Mouse (Mus musculus) erythroblast, embryonic 14.5 days (primary cell): Measurements from ENCODE around the gene E2f1. TPM values are rescaled to one million over a fixed set of nuclear protein-coding genes. Genes with fewer than 3 reads are reported as not detected.

Experiments
- H3K27me3 ChIP-seq: 2 replicates; pipeline ENCODE4 v1.6.1; 2012; ENCODE audit warnings: inconsistent platforms; ENCODE audit not compliant: control insufficient read depth
- H3K36me3 ChIP-seq: 2 replicates; pipeline ENCODE4 v1.6.1; 2012; ENCODE audit warnings: mild to moderate bottlenecking, inconsistent platforms; ENCODE audit not compliant: control insufficient read depth
- H3K4me1 ChIP-seq: 2 replicates; pipeline ENCODE4 v1.6.1; 2012; ENCODE audit warnings: inconsistent platforms; ENCODE audit not compliant: control insufficient read depth
- H3K4me3 ChIP-seq: replicated peaks from 2 replicates; pipeline ENCODE3; 2012; ENCODE audit warnings: moderate library complexity, mild to moderate bottlenecking, inconsistent platforms
- H3K9me3 ChIP-seq: 2 replicates; pipeline ENCODE4 v1.6.1; 2012; ENCODE audit warnings: low read length, inconsistent platforms, mixed read lengths; ENCODE audit not compliant: control insufficient read depth
- GATA1 ChIP-seq: IDR thresholded peaks from 2 replicates; pipeline ENCODE4 v1.6.1; 2012; ENCODE audit warnings: low read length, inconsistent platforms, mixed read lengths
- TAL1 ChIP-seq: IDR thresholded peaks from 3 replicates; pipeline ENCODE4 v1.6.1; 2012; ENCODE audit warnings: low read length, inconsistent platforms, mixed read lengths
- polyA plus RNA-seq: library from polyadenylated mRNA; stranded (reverse); fragments of >175 nt; gene quantifications from 2 replicates; pipeline ENCODE4 v1.2.3, GENCODE M21; 2012

E2f1 gene
- polyA plus RNA-seq, 1 experiment: 22.6 TPM

DNA sequence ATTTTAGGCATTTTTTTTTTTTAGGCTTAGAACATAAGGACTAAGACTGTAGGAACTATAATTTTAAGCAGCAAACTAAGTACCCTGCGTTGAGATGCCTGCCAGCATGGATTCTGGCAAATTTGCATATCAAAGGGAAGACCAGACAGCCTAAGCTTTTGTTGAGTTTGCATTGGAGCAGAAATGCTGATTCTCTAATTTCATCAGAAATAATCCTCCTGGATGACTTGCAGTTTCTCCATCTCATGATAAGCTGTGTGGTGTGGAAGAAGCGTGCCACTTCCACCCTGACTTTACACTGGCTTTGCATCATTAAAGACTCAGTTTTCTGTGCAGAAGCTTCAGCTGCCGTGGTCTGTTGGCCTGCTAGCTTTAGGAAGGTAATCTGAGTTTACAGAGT lies 36.8 kb downstream of the E2f1 start:
- H3K27me3 ChIP-seq: no peaks in the 10 kb centered on the region
- TF ChIP-seq TAL1: no peak
- no peak for TF ChIP-seq GATA1
- H3K4me1 ChIP-seq: peaks cover 8% of the 10 kb centered on the region; the same call in 1 of the 2 replicates
- no peak overlapping the region for H3K4me3 ChIP-seq
- peaks cover 57% of the 10 kb centered on the region for H3K36me3 ChIP-seq
- H3K9me3 ChIP-seq: no peaks in the 10 kb centered on the region

DNA sequence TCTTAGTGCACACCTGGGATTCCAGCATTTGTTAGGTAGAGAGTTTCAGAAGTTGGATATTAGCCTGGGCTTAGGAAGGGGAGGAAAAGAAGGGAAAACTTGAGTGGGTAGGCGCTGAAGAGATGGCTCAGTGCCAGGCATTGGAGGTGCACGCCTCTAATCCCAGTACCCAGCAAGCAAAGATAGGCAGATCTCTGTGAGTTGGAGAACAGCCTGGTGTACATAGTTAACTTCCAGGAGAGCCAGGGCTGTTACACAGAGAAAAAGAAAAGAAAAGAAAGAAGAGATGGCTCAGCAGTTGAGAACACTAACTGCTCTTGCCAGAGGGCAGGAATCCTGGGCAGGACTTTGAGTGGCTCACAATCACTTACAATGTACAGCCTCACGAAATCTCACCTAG lies 43.2 kb downstream of the E2f1 start:
- TF ChIP-seq TAL1: no peak
- TF ChIP-seq GATA1: no peak
- H3K36me3 ChIP-seq: peaks cover 58% of the 10 kb centered on the region

DNA sequence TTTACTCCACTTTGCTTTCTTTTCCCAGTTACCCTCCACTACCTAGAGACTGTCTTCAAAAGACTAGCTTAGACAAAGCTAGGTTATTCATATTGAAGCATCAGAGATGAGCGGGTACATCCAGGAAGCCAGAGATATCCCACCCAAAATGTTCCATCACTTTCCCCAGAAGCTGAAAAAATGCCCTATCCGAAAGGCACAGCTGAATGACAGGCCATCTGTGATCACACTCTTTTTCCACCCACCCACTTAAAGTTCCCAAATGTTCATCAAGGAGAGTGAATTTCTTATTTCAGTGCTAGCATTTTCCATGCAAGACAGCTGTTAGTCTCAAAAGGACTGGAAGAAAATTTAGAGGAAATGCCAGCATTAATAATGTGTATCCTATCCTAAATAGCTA lies 44.4 kb downstream of the E2f1 start:
- Histone ChIP-seq H3K36me3 (peaks cover 50% of the 10 kb centered on the region), H3K4me1 (peaks cover under 1% of the 10 kb centered on the region; the same call in 1 of the 2 replicates), H3K27me3 (no peaks in the 10 kb centered on the region), H3K9me3 (no peaks in the 10 kb centered on the region), H3K4me3 (no peak overlapping the region)
- no peak for TF ChIP-seq TAL1
- no peak for TF ChIP-seq GATA1

More for the DNA sequence above, 43.2 kb downstream of the E2f1 start:
- Histone ChIP-seq H3K27me3 (no peaks in the 10 kb centered on the region), H3K9me3 (no peaks in the 10 kb centered on the region), H3K4me3 (no peak overlapping the region), H3K4me1 (peaks cover 5% of the 10 kb centered on the region; the same call in 1 of the 2 replicates)

DNA sequence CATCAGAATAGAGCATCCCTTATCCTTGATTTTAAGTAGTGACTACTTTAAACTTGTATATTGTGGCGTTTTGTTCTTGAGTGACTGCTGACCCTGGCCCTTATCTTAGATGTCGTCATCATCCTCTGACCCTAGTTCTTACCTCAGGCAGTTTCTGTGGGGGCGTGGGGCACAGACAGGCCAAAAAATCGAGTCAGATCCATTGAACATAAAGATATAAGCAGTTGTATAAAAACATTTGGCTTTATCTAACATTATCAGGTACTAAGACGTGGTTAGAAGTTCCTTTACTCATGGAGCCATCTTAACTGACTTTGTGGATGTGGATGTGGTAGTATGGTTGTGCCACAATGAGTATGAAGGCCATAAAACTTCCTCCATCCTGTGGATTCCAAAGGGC lies 47.4 kb downstream of the E2f1 start:
- TF ChIP-seq TAL1: no peak
- no peak for TF ChIP-seq GATA1
- Histone ChIP-seq H3K4me3 (no peak overlapping the region), H3K4me1 (no peaks in the 10 kb centered on the region), H3K9me3 (no peaks in the 10 kb centered on the region), H3K36me3 (peaks cover 52% of the 10 kb centered on the region), H3K27me3 (no peaks in the 10 kb centered on the region)

DNA sequence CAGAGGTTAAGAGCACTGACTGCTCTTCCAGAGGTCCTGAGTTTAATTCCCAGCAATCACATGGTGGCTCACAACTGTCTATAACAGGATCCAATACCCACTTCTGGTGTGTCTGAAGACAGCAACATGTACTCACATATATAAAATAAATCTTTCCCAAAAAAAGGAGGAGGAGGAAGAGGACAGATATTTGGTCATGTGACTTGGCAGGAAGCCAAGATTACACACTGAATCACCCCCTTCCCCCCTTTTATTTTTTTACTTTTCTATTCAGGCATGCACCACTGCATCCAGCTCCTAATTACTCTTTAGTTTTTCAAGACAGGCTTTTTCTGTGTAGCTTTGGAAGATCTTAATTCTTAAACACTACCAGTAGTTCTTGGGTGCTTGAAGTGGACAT lies 48.2 kb downstream of the E2f1 start:
- Histone ChIP-seq H3K27me3 (no peaks in the 10 kb centered on the region), H3K4me1 (no peaks in the 10 kb centered on the region), H3K36me3 (peaks cover 60% of the 10 kb centered on the region), H3K4me3 (no peak overlapping the region), H3K9me3 (no peaks in the 10 kb centered on the region)
- TF ChIP-seq GATA1: no peak
- no peak for TF ChIP-seq TAL1

DNA sequence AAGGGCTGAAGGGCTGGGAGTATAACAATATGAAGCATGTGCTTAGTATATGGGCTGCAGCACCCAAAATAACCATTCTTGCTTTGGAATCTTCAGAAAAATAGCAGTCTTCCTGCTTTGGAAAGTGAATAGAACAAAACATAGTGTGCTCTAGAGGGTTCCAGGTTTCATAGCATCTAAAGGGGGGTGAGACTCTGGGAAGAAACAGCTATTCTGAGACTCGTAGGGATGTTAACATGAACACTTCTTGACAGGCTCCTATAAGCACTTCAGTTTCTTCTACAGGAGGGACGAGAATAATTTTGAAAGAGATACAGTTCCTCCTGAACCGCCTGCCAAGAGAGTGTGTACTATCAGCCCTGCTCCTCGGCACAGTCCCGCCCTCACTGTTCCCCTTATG lies 52.3 kb downstream of the E2f1 start:
- H3K36me3 ChIP-seq: peaks cover 35% of the 10 kb centered on the region
- H3K4me3 ChIP-seq: no peak overlapping the region
- TF ChIP-seq GATA1 (no peak), TAL1 (no peak)
- H3K9me3 ChIP-seq: no peaks in the 10 kb centered on the region
- no peaks in the 10 kb centered on the region for H3K27me3 ChIP-seq
- H3K4me1 ChIP-seq: no peaks in the 10 kb centered on the region

DNA sequence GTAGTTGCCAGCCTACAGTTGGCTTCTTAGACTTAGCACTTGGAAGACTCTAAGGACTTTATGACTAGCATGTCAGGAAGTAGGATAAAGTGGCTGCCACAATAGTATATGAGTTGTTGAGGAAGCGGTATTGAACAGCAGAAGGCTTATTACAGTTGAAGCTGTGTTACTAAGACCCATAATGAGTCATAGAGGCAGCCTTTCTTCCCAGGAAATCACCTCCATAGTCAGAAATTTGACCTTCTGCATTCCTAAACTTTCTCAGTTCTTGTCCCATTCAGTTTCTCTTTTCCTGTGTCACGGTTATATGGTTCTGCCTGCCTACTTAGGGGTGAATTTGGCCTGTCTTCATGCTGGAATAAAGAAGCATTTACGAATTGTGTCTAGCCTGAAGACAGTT lies 52.7 kb downstream of the E2f1 start:
- H3K4me3 ChIP-seq: no peak overlapping the region
- TF ChIP-seq GATA1 (no peak), TAL1 (no peak)
- H3K36me3 ChIP-seq: peaks cover 32% of the 10 kb centered on the region
- H3K27me3 ChIP-seq: no peaks in the 10 kb centered on the region
- H3K9me3 ChIP-seq: no peaks in the 10 kb centered on the region
- H3K4me1 ChIP-seq: no peaks in the 10 kb centered on the region

DNA sequence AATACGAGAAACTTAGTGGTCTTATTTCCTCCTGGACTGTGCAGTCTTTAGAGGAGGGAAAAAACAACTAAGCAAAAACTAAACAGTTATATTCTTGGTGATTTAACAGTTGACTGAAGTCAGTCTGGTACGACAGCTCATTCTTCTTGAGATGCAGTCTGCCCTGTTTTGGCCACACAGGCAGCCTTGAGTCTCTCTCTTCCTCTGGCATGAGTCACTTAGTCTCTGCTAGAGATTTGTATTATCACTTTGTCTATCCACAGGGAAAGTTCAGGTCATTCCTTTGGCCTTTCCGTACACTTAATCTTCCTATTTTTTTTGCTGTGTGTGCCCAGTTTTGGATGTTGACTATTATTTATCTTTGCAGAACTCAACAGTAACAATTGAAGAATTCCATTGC lies 59.6 kb downstream of the E2f1 start:
- Histone ChIP-seq H3K27me3 (no peaks in the 10 kb centered on the region), H3K36me3 (peaks cover 37% of the 10 kb centered on the region), H3K4me3 (no peak overlapping the region), H3K9me3 (no peaks in the 10 kb centered on the region), H3K4me1 (peaks cover 11% of the 10 kb centered on the region)
- no peak for TF ChIP-seq TAL1
- TF ChIP-seq GATA1: no peak

Other genes starting within 250 kb of the E2f1 start
- gene Cdk5rap1, start 196.9 kb downstream of the E2f1 start, polyA plus RNA-seq: 0.02 and 0.05 TPM in 2 replicates
- 0.07 and 0.08 TPM in 2 replicates for gene Snta1, start 161.8 kb downstream of the E2f1 start, polyA plus RNA-seq
- gene Cbfa2t2, start 133.4 kb downstream of the E2f1 start, polyA plus RNA-seq: 0.19 and 0.24 TPM in 2 replicates
- gene 1700003F12Rik, start 22.8 kb downstream of the E2f1 start, polyA plus RNA-seq: not detected in 2 replicates
- 0.03 TPM in 1 of 2 replicates, not detected in the other for gene Actl10, start 18.1 kb downstream of the E2f1 start, polyA plus RNA-seq
- gene Necab3, start 11.0 kb downstream of the E2f1 start, polyA plus RNA-seq: 0.23 and 0.39 TPM in 2 replicates
- gene Pxmp4, start 33.8 kb upstream of the E2f1 start, polyA plus RNA-seq: 1.2 and 1.6 TPM in 2 replicates
- 2.0 and 2.1 TPM in 2 replicates for gene Zfp341, start 43.4 kb upstream of the E2f1 start, polyA plus RNA-seq
- 0.19 and 0.33 TPM in 2 replicates for gene 4930519P11Rik, start 43.5 kb upstream of the E2f1 start, polyA plus RNA-seq
- gene Chmp4b, start 81.8 kb upstream of the E2f1 start, polyA plus RNA-seq: 23.8 and 27.6 TPM in 2 replicates
- not detected in 2 replicates for gene Gm14214, start 200.1 kb upstream of the E2f1 start, polyA plus RNA-seq
- 135 and 142 TPM in 2 replicates for gene Raly, start 221.2 kb upstream of the E2f1 start, polyA plus RNA-seq
- not detected in 2 replicates for gene a, start 221.5 kb upstream of the E2f1 start, polyA plus RNA-seq